Mouse (Mus musculus) heart, adult 18-20 months (tissue): Measurements from ENCODE around the gene Tlr2. TPM values are rescaled to one million over a fixed set of nuclear protein-coding genes. Genes with fewer than 3 reads are reported as not detected.

Experiments
- DNase-seq, 2 experiments: peaks; one replicate each; pipeline ENCODE4 v3.0.0; 2021 to 2022; ENCODE audit warnings: mixed read lengths in 1 of 2
- total RNA-seq, 2 experiments: library from RNA; stranded (reverse); gene quantifications; 2 replicates each; pipeline ENCODE4 v1.2.3; 2021

Tlr2 gene
- total RNA-seq, 2 experiments from 2014 or later: 1.8 to 1.9 TPM

GRCm38 (mm10) chr3:83828145-83828611 is 13.4 kb downstream of the Tlr2 start:
- DNase-seq: no peak

GRCm38 (mm10) chr3:83827684-83828083 is 13.9 kb downstream of the Tlr2 start:
- DNase-seq: no peak

GRCm38 (mm10) chr3:83823774-83824173 is 17.8 kb downstream of the Tlr2 start:
- no peak for DNase-seq

- DNase-seq: no peak
These were observed 25.1 kb downstream of the Tlr2 start for GRCm38 (mm10) chr3:83816372-83816925.

- no peak for DNase-seq
These were observed 28.7 kb downstream of the Tlr2 start for GRCm38 (mm10) chr3:83812863-83813262.

GRCm38 (mm10) chr3:83811987-83812386 is 29.6 kb downstream of the Tlr2 start:
- DNase-seq: peak in 1 of 2 experiments; percentile 17

- no peak for DNase-seq
These were observed 33.1 kb downstream of the Tlr2 start for GRCm38 (mm10) chr3:83808483-83808882.

GRCm38 (mm10) chr3:83801649-83802155 is 39.9 kb downstream of the Tlr2 start:
- DNase-seq: no peak

GRCm38 (mm10) chr3:83799486-83799885 is 42.1 kb downstream of the Tlr2 start:
- no peak for DNase-seq

- DNase-seq: peak; percentile 54 to 78
These were observed 43.7 kb downstream of the Tlr2 start for GRCm38 (mm10) chr3:83797828-83798227.

- DNase-seq: no peak
These were observed 44.5 kb downstream of the Tlr2 start for GRCm38 (mm10) chr3:83797098-83797497.

- no peak for DNase-seq
These were observed 50.1 kb downstream of the Tlr2 start for GRCm38 (mm10) chr3:83791444-83791843.

- no peak for DNase-seq
These were observed 51.7 kb downstream of the Tlr2 start for GRCm38 (mm10) chr3:83789651-83790451.

GRCm38 (mm10) chr3:83787776-83788305 is 53.7 kb downstream of the Tlr2 start:
- DNase-seq: no peak

GRCm38 (mm10) chr3:83787086-83787485 is 54.5 kb downstream of the Tlr2 start:
- DNase-seq: no peak

Other genes starting within 250 kb of the Tlr2 start
- gene Sfrp2, start 75.4 kb downstream of the Tlr2 start, total RNA-seq: 1 to 10 TPM; 4.8 to 4.9 TPM
- gene Tmem131l, start 198.4 kb upstream of the Tlr2 start, total RNA-seq: 10 to 100 TPM; 17.1 to 24.2 TPM